Mouse (Mus musculus) CH12.LX (cell line): ENCODE data around the gene Pde8b. TPM values are rescaled to one million over a fixed set of nuclear protein-coding genes. Genes with fewer than 3 reads are reported as not detected.

Source experiments
- DNase-seq: peaks from one replicate; pipeline ENCODE4 v3.0.0-alpha.2; 2013; ENCODE audit errors: extremely low read depth
- H3K27ac ChIP-seq: 2 replicates; pipeline ENCODE4 v1.5.1; 2012; ENCODE audit warnings: low read depth, mild to moderate bottlenecking, control low read depth, moderate library complexity; ENCODE audit not compliant: insufficient read depth
- H3K27me3 ChIP-seq: replicated peaks from 2 replicates; pipeline ENCODE3; 2012; ENCODE audit warnings: inconsistent platforms
- H3K36me3 ChIP-seq, 2 experiments: replicated peaks in 1 of 2; 2 replicates each; pipeline versions ENCODE3 to v1.6.1; 2012; ENCODE audit warnings: inconsistent platforms in 1 of 2, low read length in 1 of 2, mild to moderate bottlenecking in 1 of 2, mixed read lengths in 1 of 2, moderate library complexity in 1 of 2; ENCODE audit not compliant: control insufficient read depth in 1 of 2, insufficient read depth in 1 of 2
- H3K4me1 ChIP-seq, 2 experiments: 2 replicates each; pipeline ENCODE4 v1.6.1; 2012; ENCODE audit warnings: inconsistent platforms in 1 of 2, moderate library complexity in 1 of 2; ENCODE audit not compliant: insufficient read depth in 2 of 2, control insufficient read depth in 1 of 2
- H3K4me2 ChIP-seq: 2 replicates; pipeline ENCODE4 v1.6.1; 2012; ENCODE audit warnings: low read depth, mild to moderate bottlenecking, control low read depth; ENCODE audit not compliant: poor library complexity, insufficient read depth, severe bottlenecking
- H3K4me3 ChIP-seq, 3 experiments: fragments of 150-350 bp in 1 of 3; sonication (generic) in 1 of 3; replicated peaks in 1 of 3; 2 replicates each; pipeline versions ENCODE3 to v1.5.1; 2011 to 2012; ENCODE audit warnings: low read depth in 2 of 3, low read length in 2 of 3, mild to moderate bottlenecking in 2 of 3, moderate library complexity in 2 of 3, control low read depth in 1 of 3, improper control_type of control experiment in 1 of 3, inconsistent platforms in 1 of 3, mixed read lengths in 1 of 3; ENCODE audit not compliant: poor library complexity in 1 of 3
- H3K79me2 ChIP-seq: replicated peaks from 2 replicates; pipeline ENCODE4 v1.6.1; 2012; ENCODE audit warnings: mild to moderate bottlenecking, moderate library complexity; ENCODE audit not compliant: control insufficient read depth, poor library complexity, insufficient read depth, severe bottlenecking; ENCODE audit errors: extremely low read depth
- H3K9ac ChIP-seq: 2 replicates; pipeline ENCODE4 v1.6.1; 2012; ENCODE audit warnings: low read depth, mild to moderate bottlenecking, control low read depth, moderate library complexity; ENCODE audit not compliant: insufficient read depth
- H3K9me3 ChIP-seq: replicated peaks from 2 replicates; pipeline ENCODE3; 2012; ENCODE audit warnings: low read length, inconsistent platforms, mixed read lengths
- CHD2 ChIP-seq: IDR thresholded peaks from 2 replicates; pipeline ENCODE4 v1.6.1; 2011; ENCODE audit warnings: low read length, improper control_type of control experiment
- CTCF ChIP-seq, 2 experiments: IDR thresholded peaks in 1 of 2; conservative IDR thresholded peaks in 1 of 2; 2 replicates each; pipeline ENCODE4 v1.5.1; 2011 to 2012; ENCODE audit warnings: low read depth in 2 of 2, low read length in 2 of 2, improper control_type of control experiment in 1 of 2, inconsistent platforms in 1 of 2, mild to moderate bottlenecking in 1 of 2, moderate library complexity in 1 of 2
- E2F4 ChIP-seq: IDR thresholded peaks from 2 replicates; pipeline ENCODE4 v1.6.1; 2011; ENCODE audit warnings: low read depth, low read length, improper control_type of control experiment; ENCODE audit not compliant: insufficient replicate concordance
- ELF1 ChIP-seq: IDR thresholded peaks from 2 replicates; pipeline ENCODE4 v1.6.1; 2014; ENCODE audit warnings: low read depth, mild to moderate bottlenecking, inconsistent platforms, low read length, improper control_type of control experiment
- ETS1 ChIP-seq: conservative IDR thresholded peaks from 2 replicates; pipeline ENCODE4 v1.6.1; 2012; ENCODE audit warnings: low read depth, mild to moderate bottlenecking, inconsistent platforms, low read length, improper control_type of control experiment, moderate library complexity
- JUN ChIP-seq: IDR thresholded peaks from 2 replicates; pipeline ENCODE4 v1.6.1; 2011; ENCODE audit warnings: low read depth, mild to moderate bottlenecking, low read length, improper control_type of control experiment, moderate library complexity; ENCODE audit not compliant: insufficient read depth
- KAT2A ChIP-seq: IDR thresholded peaks from 2 replicates; pipeline ENCODE4 v1.6.1; 2012; ENCODE audit warnings: low read length, improper control_type of control experiment, inconsistent platforms; ENCODE audit not compliant: insufficient replicate concordance
- MAFK ChIP-seq: IDR thresholded peaks from 2 replicates; pipeline ENCODE4 v1.6.1; 2011; ENCODE audit warnings: low read length, improper control_type of control experiment; ENCODE audit not compliant: insufficient replicate concordance
- MYC ChIP-seq: IDR thresholded peaks from 2 replicates; pipeline ENCODE4 v1.6.1; 2011; ENCODE audit warnings: low read depth, mild to moderate bottlenecking, improper control_type of control experiment, low read length
- NELFE ChIP-seq: IDR thresholded peaks from 2 replicates; pipeline ENCODE4 v1.6.1; 2011; ENCODE audit warnings: low read depth, low read length, improper control_type of control experiment
- PAX5 ChIP-seq: IDR thresholded peaks from 2 replicates; pipeline ENCODE4 v1.6.1; 2012; ENCODE audit warnings: low read length, inconsistent platforms, mixed read lengths
- POLR2A ChIP-seq: IDR thresholded peaks from 2 replicates; pipeline ENCODE4 v1.6.1; 2011; ENCODE audit warnings: low read depth, mild to moderate bottlenecking, improper control_type of control experiment, low read length
- RAD21 ChIP-seq: IDR thresholded peaks from 2 replicates; pipeline ENCODE4 v1.6.1; 2011; ENCODE audit warnings: low read depth, mild to moderate bottlenecking, low read length, improper control_type of control experiment, moderate library complexity
- RCOR1 ChIP-seq: conservative IDR thresholded peaks from 2 replicates; pipeline ENCODE4 v1.6.1; 2012; ENCODE audit warnings: low read depth, mild to moderate bottlenecking, inconsistent platforms, low read length, improper control_type of control experiment
- SMC3 ChIP-seq: IDR thresholded peaks from 2 replicates; pipeline ENCODE4 v1.6.1; 2011; ENCODE audit warnings: low read depth, low read length, improper control_type of control experiment
- UBTF ChIP-seq: IDR thresholded peaks from 2 replicates; pipeline ENCODE4 v1.6.1; 2012; ENCODE audit warnings: low read depth, mild to moderate bottlenecking, inconsistent platforms, low read length, improper control_type of control experiment, moderate library complexity
- USF1 ChIP-seq: IDR thresholded peaks from 2 replicates; pipeline ENCODE4 v1.6.1; 2014; ENCODE audit warnings: low read depth, mild to moderate bottlenecking, inconsistent platforms, low read length, improper control_type of control experiment
- ZKSCAN1 ChIP-seq: IDR thresholded peaks from 2 replicates; pipeline ENCODE4 v1.6.1; 2012; ENCODE audit warnings: low read depth, inconsistent platforms, low read length, improper control_type of control experiment, borderline replicate concordance
- dilution Hi-C: fragments of 300-500 bp; cut with MboI; formaldehyde crosslinking; loops from 2 replicates; pipeline ENCODE4 v1.14.3; 2020; ENCODE audit warnings: low sequenced_read_pairs; ENCODE audit not compliant: extremely low pct_unique_long_range_greater_than_20kb, extremely low pct_ligation_motif_present
- in situ Hi-C: fragments of 300-500 bp; cut with MboI; formaldehyde crosslinking; loops from 3 replicates; pipeline ENCODE4 v1.14.3; 2019; ENCODE audit warnings: low sequenced_read_pairs, low pct_ligation_motif_present, low pct_unique_long_range_greater_than_20kb, mixed read lengths
- polyA plus RNA-seq: library from polyadenylated mRNA; unstranded; fragments of >175 nt; gene quantifications from 2 replicates; pipeline ENCODE4 v1.2.1, GENCODE M21; 2012; ENCODE audit warnings: low read depth; ENCODE audit not compliant: insufficient read length
- total RNA-seq, 2 experiments: library from RNA; depleted of rRNA; stranded (reverse); fragments of 300-350 nt in 1 of 2; fragments of >200 nt in 1 of 2; gene quantifications; 2 replicates each; pipeline ENCODE4 v1.2.3; 2012 to 2014

Pde8b gene
- total RNA-seq (2012; rRNA removed) (0.25 and 0.76 TPM in 2 replicates), total RNA-seq (2014; rRNA removed) (0.93 and 0.99 TPM in 2 replicates), polyA plus RNA-seq (2.0 and 2.5 TPM in 2 replicates)

DNA sequence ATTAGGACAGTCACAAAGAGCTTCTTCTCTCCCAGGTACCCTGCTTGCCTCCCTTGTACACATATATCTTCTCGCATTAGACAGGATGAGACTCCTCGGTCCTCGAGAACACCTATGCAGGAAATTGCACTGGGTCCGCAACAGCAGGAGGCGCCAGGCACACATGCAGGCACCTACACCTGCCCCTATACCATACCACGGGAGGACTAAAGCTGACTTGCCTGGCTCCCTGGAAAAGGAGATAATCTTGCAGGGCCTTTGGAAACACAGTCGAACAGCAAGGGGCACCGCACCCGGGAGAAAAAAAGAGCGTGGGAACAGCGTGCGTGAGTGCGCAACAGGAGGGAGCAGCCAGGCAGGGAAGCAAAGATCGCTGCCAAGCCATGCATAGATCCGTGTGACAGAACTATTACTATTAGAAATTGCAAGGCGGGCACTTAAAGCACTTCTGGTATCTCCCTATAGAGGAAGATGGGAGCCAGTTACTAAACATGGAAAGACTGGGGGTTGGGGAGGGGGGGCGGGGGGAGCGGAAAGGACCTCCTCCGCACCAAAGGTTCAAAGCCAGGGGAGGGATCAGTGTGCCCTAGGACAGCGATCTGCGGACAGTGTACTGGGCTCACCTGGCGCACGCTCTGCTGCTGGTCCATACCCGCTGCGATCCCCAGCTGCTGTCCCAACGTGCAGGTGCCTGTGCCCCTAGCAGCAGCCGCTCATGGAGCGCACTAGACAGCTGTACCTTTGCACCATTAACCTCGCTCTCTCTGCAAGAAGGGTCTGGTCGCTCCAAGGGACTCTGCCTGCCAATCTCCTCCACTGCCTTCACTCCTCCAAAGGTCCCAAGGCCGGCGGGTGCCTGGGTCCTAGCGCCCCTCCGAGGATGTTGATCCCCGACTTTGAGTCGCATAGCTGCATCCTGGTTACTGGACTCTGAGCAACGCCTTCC lies at the start of gene Pde8b:
Gene Pde8b (minus strand): TSS at position 826 of the 946 bp plus-strand sequence.
- Histone ChIP-seq H3K4me2 (no peak within 1 kb of the TSS), H3K79me2 (no peaks in the 10 kb centered on the region), H3K4me1 (no peaks in the 10 kb centered on the region), H3K9me3 (no peaks in the 10 kb centered on the region), H3K9ac (no peak within 1 kb of the TSS), H3K27ac (no peak within 1 kb of the TSS), H3K4me3 (no peak within 1 kb of the TSS), H3K36me3 (no peaks in the 10 kb centered on the region), H3K27me3 (no peaks in the 10 kb centered on the region)
- in situ Hi-C loops = no loop called here
- TF ChIP-seq RAD21 = peak; percentile 30
- peak in 1 of 2 experiments; percentile 49; a peak in 2 of 4 replicates for TF ChIP-seq CTCF (conservative IDR thresholded peaks at IDR 0.05 in 1 of 2, IDR thresholded peaks at IDR 0.05 in 1 of 2; ENCODE audit: low read depth in 2 of 2, low read length in 2 of 2)
- TF ChIP-seq CHD2 = no peak
- peak; percentile 35 for TF ChIP-seq SMC3
- dilution Hi-C loops = no loop called here
- DNase-seq = no peak

DNA sequence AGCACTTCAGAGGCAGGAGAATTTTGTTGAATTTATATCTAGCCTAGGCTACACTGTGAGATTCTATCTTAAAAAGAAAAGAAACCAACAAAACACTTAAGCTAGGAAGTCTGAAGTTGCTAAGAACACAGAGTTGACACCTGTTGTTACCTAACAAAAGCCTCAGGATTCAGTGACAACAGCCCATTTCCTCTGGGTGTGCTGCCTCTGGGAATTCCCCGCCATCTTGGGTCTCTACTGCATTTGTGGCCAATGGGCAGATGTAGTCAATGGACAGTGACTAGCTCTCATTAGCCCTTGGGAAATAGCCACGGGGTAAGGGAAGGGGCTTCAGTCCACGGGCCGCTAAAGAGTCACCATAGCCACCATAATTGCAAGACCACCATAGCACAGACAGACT lies 41.8 kb upstream of the Pde8b start:
- no peak overlapping the region for H3K4me3 ChIP-seq
- no peaks in the 10 kb centered on the region for H3K9me3 ChIP-seq
- no peaks in the 10 kb centered on the region for H3K79me2 ChIP-seq
- dilution Hi-C loops = no loop called here
- no peak overlapping the region for H3K4me2 ChIP-seq
- no peak for TF ChIP-seq E2F4
- TF ChIP-seq NELFE = no peak
- no peak for TF ChIP-seq ETS1
- no peak for TF ChIP-seq RAD21
- TF ChIP-seq ZKSCAN1 = no peak
- no peak for TF ChIP-seq SMC3
- no peak for TF ChIP-seq UBTF
- no peak for TF ChIP-seq KAT2A
- no peak for TF ChIP-seq POLR2A
- no peak for TF ChIP-seq JUN
- no peak for TF ChIP-seq ELF1
- TF ChIP-seq USF1 = no peak
- TF ChIP-seq PAX5 = no peak
- no peak for TF ChIP-seq MAFK
- TF ChIP-seq MYC = no peak
- TF ChIP-seq CTCF (conservative IDR thresholded peaks at IDR 0.05 in 1 of 2, IDR thresholded peaks at IDR 0.05 in 1 of 2; ENCODE audit: low read depth in 2 of 2, low read length in 2 of 2) = no peak
- no peak for TF ChIP-seq RCOR1
- in situ Hi-C loops = loop anchor here (25.0 kb wide), 1 partner anchor 230 kb away; no protein-coding TSS in a partner anchor
- no peaks in the 10 kb centered on the region for H3K36me3 ChIP-seq
- no peak for DNase-seq
- H3K27me3 ChIP-seq = no peaks in the 10 kb centered on the region
- no peak overlapping the region for H3K27ac ChIP-seq
- peaks cover 0 to 6% of the 10 kb centered on the region in 2 experiments; a peak in 2 of 4 replicates for H3K4me1 ChIP-seq
- no peak overlapping the region for H3K9ac ChIP-seq
